ENCODE assay signal across 27 mouse cellular contexts in the genomic region with DNA sequence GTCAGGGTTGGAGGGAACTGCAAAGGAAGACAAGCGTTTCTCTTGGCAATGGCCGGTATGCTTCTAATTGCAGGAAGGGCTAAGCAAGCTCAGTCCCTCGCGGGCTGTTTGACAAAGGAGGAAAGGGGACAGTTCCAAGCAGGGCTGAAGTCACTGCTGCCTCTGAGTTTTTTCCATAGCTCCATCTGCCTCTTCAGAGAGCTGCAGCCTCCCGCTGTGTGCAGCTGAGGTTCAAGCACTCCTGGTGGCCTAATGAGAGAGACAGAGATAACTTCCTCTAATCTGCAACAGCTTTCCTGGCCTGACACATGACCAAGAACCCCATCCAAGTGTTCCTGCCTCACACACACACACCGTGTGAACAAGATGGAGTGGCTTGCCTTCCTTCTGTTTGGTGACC.
DNase-seq lines count a peak whose midpoint lies in the region; ATAC-seq and TF ChIP-seq lines count a peak whose summit lies in the region.
"Had no signal": no experiment of that assay in that cellular context is flagged by ENCODE, and none has a peak within 500 bp of the region (broad histone marks: within the 10 kb centered on the region; RNA-seq: fewer than 3 reads in every experiment).

No protein-coding gene starts in this region.

- H3K36me3 ChIP-seq in heart, postnatal 0 days (replicated peaks; ENCODE audit: control insufficient read depth, insufficient read depth, low read length), result no peaks in the 10 kb centered on the region
- no peaks in the 10 kb centered on the region for H3K36me3 ChIP-seq in midbrain, postnatal 0 days (ENCODE audit: insufficient read depth, low read length)
- H3K36me3 ChIP-seq in midbrain, embryonic 13.5 days, result no peaks in the 10 kb centered on the region
- H3K36me3 ChIP-seq: embryonic facial prominence, embryonic 13.5 days; forebrain, embryonic 10.5 days; forebrain, embryonic 15.5 days; heart, embryonic 13.5 days; hindbrain, embryonic 12.5 days; liver, embryonic 12.5 days had no signal

- no peaks in the 10 kb centered on the region for H3K27me3 ChIP-seq in heart, postnatal 0 days (ENCODE audit: control insufficient read depth, insufficient read depth, low read length)
- H3K27me3 ChIP-seq in midbrain, postnatal 0 days (ENCODE audit: insufficient read depth, low read length), result no peaks in the 10 kb centered on the region
- H3K27me3 ChIP-seq in midbrain, embryonic 13.5 days, result no peaks in the 10 kb centered on the region
- H3K27me3 ChIP-seq: embryonic facial prominence, embryonic 13.5 days; forebrain, embryonic 15.5 days; heart, embryonic 13.5 days; hindbrain, embryonic 12.5 days; liver, embryonic 12.5 days had no signal

- no peak overlapping the region for H3K4me3 ChIP-seq in heart, postnatal 0 days (ENCODE audit: low read depth, low read length)
- H3K4me3 ChIP-seq in midbrain, postnatal 0 days (ENCODE audit: low read depth, low read length), result no peak overlapping the region
- H3K4me3 ChIP-seq in midbrain, embryonic 13.5 days (replicated peaks), result no peak overlapping the region
- H3K4me3 ChIP-seq: embryonic facial prominence, embryonic 13.5 days; forebrain, embryonic 10.5 days; forebrain, embryonic 15.5 days; heart, adult 2 months; heart, embryonic 13.5 days; hindbrain, embryonic 12.5 days; layer of hippocampus, adult 2 months; liver, embryonic 12.5 days had no signal

- no peak for TF ChIP-seq CTCF in heart, postnatal 0 days (IDR thresholded peaks at IDR 0.05; ENCODE audit: low read depth)
- TF ChIP-seq CTCF in midbrain, postnatal 0 days (IDR thresholded peaks at IDR 0.05), result no peak

- H3K4me2 ChIP-seq in heart, postnatal 0 days (ENCODE audit: low read depth, low read length), result no peak overlapping the region
- no peak overlapping the region for H3K4me2 ChIP-seq in midbrain, postnatal 0 days (ENCODE audit: low read depth, low read length, poor library complexity, severe bottlenecking)
- H3K4me2 ChIP-seq in midbrain, embryonic 13.5 days (replicated peaks), result no peak overlapping the region
- H3K4me2 ChIP-seq: embryonic facial prominence, embryonic 13.5 days; forebrain, embryonic 15.5 days; heart, embryonic 13.5 days; hindbrain, embryonic 12.5 days; liver, embryonic 12.5 days; midbrain, embryonic 11.5 days had no signal

- H3K9ac ChIP-seq in heart, postnatal 0 days (replicated peaks; ENCODE audit: low read depth, low read length), result no peak overlapping the region
- H3K9ac ChIP-seq in midbrain, postnatal 0 days (replicated peaks; ENCODE audit: low read length, poor library complexity, severe bottlenecking), result no peak overlapping the region
- no peak overlapping the region for H3K9ac ChIP-seq in midbrain, embryonic 13.5 days (replicated peaks)
- H3K9ac ChIP-seq: embryonic facial prominence, embryonic 13.5 days; forebrain, embryonic 15.5 days; heart, embryonic 13.5 days; hindbrain, embryonic 12.5 days; liver, embryonic 12.5 days; liver, postnatal 0 days had no signal

- peak; percentile 1 for DNase-seq in adrenal gland, postnatal 10 days
- no peak for DNase-seq in adrenal gland, adult 2 months
- peak; percentile 17 for DNase-seq in heart, postnatal 0 days (ENCODE audit: low spot score)
- DNase-seq in heart, postnatal 36 days, result no peak
- peak; percentile 6 for DNase-seq in midbrain, postnatal 0 days (ENCODE audit: low spot score)
- DNase-seq in thymus, postnatal 4 days, result no peak
- DNase-seq: adrenal gland, adult 8-10 months; cerebellum, adult 18-20 months; heart, adult 2 months; kidney, postnatal 25 days; liver, postnatal 0 days; lung, postnatal 36 days; spleen, adult 18-20 months; thymus, adult 18-20 months; thymus, postnatal 25 days had no signal

- 21% methylated on average over 6 of the region's 6 CpGs for WGBS in heart, postnatal 0 days
- 52% methylated on average over 6 of the region's 6 CpGs for WGBS in midbrain, postnatal 0 days
- WGBS in midbrain, embryonic 13.5 days, result 60% methylated on average over 6 of the region's 6 CpGs

- intact Hi-C loops in heart, postnatal 36 days (cut with DNase I), result no loop called here

- no peaks in the 10 kb centered on the region for H3K9me3 ChIP-seq in heart, postnatal 0 days (replicated peaks; ENCODE audit: control insufficient read depth, low read length)
- no peaks in the 10 kb centered on the region for H3K9me3 ChIP-seq in midbrain, postnatal 0 days (ENCODE audit: low read length)
- H3K9me3 ChIP-seq in midbrain, embryonic 13.5 days, result no peaks in the 10 kb centered on the region
- H3K9me3 ChIP-seq: embryonic facial prominence, embryonic 13.5 days; forebrain, embryonic 10.5 days; forebrain, embryonic 15.5 days; heart, embryonic 13.5 days; hindbrain, embryonic 12.5 days; liver, embryonic 12.5 days had no signal

- H3K27ac ChIP-seq in heart, postnatal 0 days (ENCODE audit: low read depth), result no peak overlapping the region
- no peak overlapping the region for H3K27ac ChIP-seq in midbrain, postnatal 0 days (ENCODE audit: low read depth, low read length)
- no peak overlapping the region for H3K27ac ChIP-seq in midbrain, embryonic 13.5 days
- H3K27ac ChIP-seq: embryonic facial prominence, embryonic 13.5 days; forebrain, embryonic 10.5 days; forebrain, embryonic 15.5 days; heart, adult 2 months; heart, embryonic 13.5 days; hindbrain, embryonic 12.5 days; layer of hippocampus, adult 2 months; liver, embryonic 12.5 days; stomach, postnatal 0 days had no signal

- no peaks in the 10 kb centered on the region for H3K4me1 ChIP-seq in heart, postnatal 0 days (ENCODE audit: control insufficient read depth, insufficient read depth)
- H3K4me1 ChIP-seq in midbrain, postnatal 0 days (ENCODE audit: insufficient read depth, low read length), result no peaks in the 10 kb centered on the region
- H3K4me1 ChIP-seq in midbrain, embryonic 13.5 days (replicated peaks), result no peaks in the 10 kb centered on the region
- H3K4me1 ChIP-seq: embryonic facial prominence, embryonic 13.5 days; forebrain, embryonic 10.5 days; forebrain, embryonic 15.5 days; heart, embryonic 13.5 days; hindbrain, embryonic 12.5 days; liver, embryonic 12.5 days had no signal

- no peak for ATAC-seq in heart, postnatal 0 days (ENCODE audit: insufficient read depth, low read depth)
- ATAC-seq in midbrain, postnatal 0 days (ENCODE audit: low FRiP score), result no peak
- ATAC-seq in midbrain, embryonic 13.5 days, result no peak
- no peak for ATAC-seq in CD4-positive, CD25-positive, alpha-beta regulatory T cell, adult 4 months
- ATAC-seq: forebrain, embryonic 15.5 days; intestine, postnatal 0 days; liver, embryonic 12.5 days; liver, postnatal 0 days had no signal

- no peak for TF ChIP-seq EP300 in heart, postnatal 0 days (IDR thresholded peaks at IDR 0.05; ENCODE audit: low read depth)

Comparison
In these comparisons a context has a peak if more than half of its experiments do, and no peak if none do; other contexts are left out.
1. DNase-seq: peak in adrenal gland, postnatal 10 days (single experiment), heart, postnatal 0 days (single experiment) and midbrain, postnatal 0 days (single experiment); none in adrenal gland, adult 2 months (single experiment), heart, postnatal 36 days (0 of 2) and thymus, postnatal 4 days (single experiment).